Mouse (Mus musculus): ENCODE data around the gene Bcl11a. TPM values are rescaled to one million over a fixed set of nuclear protein-coding genes. Genes with fewer than 3 reads are reported as not detected.

The Bcl11a gene
- polyA plus RNA-seq, 1 experiment from 2014 or later, result 42.5 TPM

DNA sequence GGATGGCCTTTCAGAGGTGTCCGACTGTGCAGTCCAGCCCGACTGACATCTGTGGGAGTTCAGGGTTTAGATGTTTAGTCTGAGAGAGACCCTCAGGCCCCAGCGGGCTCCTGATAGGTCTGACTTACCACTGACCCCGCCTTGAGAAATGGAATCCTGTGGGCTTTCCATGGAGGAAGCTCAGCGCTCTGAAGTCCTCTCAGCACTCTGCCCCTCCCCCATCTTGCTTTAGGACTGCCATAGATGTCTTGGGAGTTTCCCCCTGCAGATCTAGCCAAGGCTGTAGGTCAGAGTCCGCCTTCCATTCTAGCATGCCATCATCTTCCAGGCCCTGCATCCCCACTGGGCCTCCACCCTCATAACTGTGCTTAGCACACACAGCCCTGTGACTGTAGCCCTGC lies 131.1 kb downstream of the Bcl11a start:
- 53% methylated on average over 6 of the region's 6 CpGs for WGBS
- ATAC-seq (ENCODE audit: low FRiP score) (0 out of 2 replicates have a peak, but pooled peaks have one; percentile 42), DNase-seq (ENCODE audit: low spot score, missing footprints) (peak; percentile 82)
- H3K4me2 ChIP-seq, result no peak overlapping the region
- no peaks in the 10 kb centered on the region for H3K36me3 ChIP-seq (ENCODE audit: control insufficient read depth, insufficient read depth, low read length)
- no peak overlapping the region for H3K9ac ChIP-seq (ENCODE audit: low read length)
- no peaks in the 10 kb centered on the region for H3K27me3 ChIP-seq (ENCODE audit: control insufficient read depth, insufficient read depth, low read length)
- H3K4me3 ChIP-seq (ENCODE audit: low read depth, low read length), result no peak overlapping the region
- no peaks in the 10 kb centered on the region for H3K9me3 ChIP-seq (ENCODE audit: control insufficient read depth, low read length)
- no peak overlapping the region for H3K27ac ChIP-seq (ENCODE audit: low read depth, low read length)
- H3K4me1 ChIP-seq (ENCODE audit: control insufficient read depth, insufficient read depth, low read length), result no peaks in the 10 kb centered on the region

DNA sequence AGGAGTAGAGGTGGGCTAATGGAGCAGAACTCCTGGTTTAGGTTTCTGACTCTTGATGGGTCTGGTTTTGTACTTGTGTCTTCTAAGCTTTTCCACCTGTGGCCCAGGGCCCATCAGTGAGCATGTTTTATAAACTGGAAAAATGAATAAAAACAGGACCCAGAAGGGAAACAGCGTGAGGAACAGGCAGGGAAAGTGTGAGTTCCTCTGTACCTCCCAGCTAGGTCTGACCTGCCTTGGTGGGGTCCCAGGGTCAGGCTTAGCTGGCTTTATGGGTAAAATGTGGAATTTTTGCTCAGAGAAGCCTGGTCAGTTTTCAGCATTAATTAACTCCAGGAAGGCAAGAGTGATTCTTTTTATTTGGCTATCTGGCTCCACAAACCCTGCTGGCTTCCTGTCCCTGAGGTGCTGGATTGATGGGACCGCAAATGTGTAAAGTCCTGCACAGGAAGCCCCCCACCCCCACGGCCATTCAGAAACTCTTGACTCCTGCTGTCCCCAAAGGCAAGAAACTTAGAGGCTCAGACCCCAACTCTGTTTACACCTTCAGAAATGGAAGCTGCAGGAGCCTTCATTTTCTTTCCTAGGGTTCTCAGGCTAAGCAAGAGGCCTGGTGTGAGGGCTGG lies 136.8 kb downstream of the Bcl11a start:
- no peaks in the 10 kb centered on the region for H3K36me3 ChIP-seq (ENCODE audit: control insufficient read depth, insufficient read depth, low read length)
- H3K27ac ChIP-seq (ENCODE audit: low read depth, low read length), result no peak overlapping the region
- no peak overlapping the region for H3K4me3 ChIP-seq (ENCODE audit: low read depth, low read length)
- ATAC-seq (ENCODE audit: low FRiP score), result no peak
- no peaks in the 10 kb centered on the region for H3K27me3 ChIP-seq (ENCODE audit: control insufficient read depth, insufficient read depth, low read length)
- no peak overlapping the region for H3K4me2 ChIP-seq
- DNase-seq (ENCODE audit: low spot score, missing footprints), result peak; percentile 51
- WGBS, result 79% methylated on average over 3 of the region's 3 CpGs
- H3K9me3 ChIP-seq (ENCODE audit: control insufficient read depth, low read length), result no peaks in the 10 kb centered on the region
- no peak overlapping the region for H3K9ac ChIP-seq (ENCODE audit: low read length)
- H3K4me1 ChIP-seq (ENCODE audit: control insufficient read depth, insufficient read depth, low read length), result no peaks in the 10 kb centered on the region

DNA sequence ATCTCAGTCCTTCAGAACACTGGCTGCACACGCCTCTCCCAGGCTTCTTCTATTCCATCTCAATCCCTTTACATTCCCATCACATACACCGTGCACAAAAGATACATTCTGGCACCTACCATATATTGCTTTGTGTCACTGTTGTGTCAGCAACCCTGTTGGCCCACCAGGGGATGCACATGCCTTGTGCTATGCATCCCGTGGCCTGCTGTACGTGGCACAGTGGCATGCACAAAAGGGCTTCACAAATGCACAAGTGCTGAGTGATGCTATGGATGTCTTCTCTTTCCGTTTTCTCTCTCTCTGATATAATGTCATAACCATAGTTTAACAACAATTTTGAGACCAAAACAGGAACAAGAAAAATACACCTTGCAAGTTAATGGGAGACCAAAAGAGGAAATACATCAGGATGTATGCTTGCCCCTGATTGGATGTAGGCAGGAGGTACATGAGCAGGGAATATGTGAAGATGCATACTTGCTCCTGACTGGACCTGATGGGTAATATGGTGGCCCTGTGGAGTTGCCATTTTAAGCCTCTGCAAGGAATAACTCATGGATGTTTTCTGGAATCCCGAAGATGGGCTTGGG lies 140.0 kb downstream of the Bcl11a start:
- WGBS, result 92% methylated on average over 6 of the region's 6 CpGs
- H3K9ac ChIP-seq (ENCODE audit: low read length), result no peak overlapping the region

DNA sequence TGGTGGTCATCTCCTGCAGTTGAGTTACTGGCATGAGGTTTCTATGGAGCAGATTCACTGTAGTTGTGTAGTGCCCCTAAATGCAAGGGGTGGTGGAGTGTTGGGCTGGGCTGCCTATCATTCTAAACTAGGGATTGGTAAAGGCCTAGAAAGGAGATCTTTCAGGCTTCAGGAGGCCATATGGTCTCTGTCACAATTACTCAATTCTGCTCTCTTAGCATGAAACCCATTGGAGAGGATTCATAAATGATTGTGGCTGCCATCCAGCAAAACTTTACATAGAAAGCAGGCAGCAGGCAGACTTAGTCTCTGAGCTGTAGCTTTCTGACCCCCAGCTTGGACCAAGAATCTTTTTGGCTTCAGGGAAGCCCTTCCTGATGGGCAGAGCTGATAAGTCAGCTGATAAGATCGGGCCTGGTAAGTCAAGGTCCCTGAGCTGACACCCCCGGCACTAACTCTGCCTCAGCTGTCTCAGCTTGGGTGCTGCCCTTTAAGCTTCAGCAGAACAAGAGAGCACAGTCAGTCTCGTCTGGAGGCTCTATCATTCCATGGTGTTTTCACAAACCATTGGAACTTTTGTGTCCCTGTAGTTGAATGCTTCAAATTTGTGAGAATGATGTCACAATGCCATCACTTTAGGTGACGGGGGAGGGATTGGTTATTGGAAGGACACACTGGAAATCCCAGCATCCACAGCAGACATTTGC lies 143.9 kb downstream of the Bcl11a start:
- 81% methylated on average over 4 of the region's 4 CpGs for WGBS
- H3K27me3 ChIP-seq (ENCODE audit: control insufficient read depth, insufficient read depth, low read length), result no peaks in the 10 kb centered on the region
- no peak overlapping the region for H3K27ac ChIP-seq (ENCODE audit: low read depth, low read length)
- no peak for ATAC-seq (ENCODE audit: low FRiP score)
- no peaks in the 10 kb centered on the region for H3K36me3 ChIP-seq (ENCODE audit: control insufficient read depth, insufficient read depth, low read length)
- no peaks in the 10 kb centered on the region for H3K9me3 ChIP-seq (ENCODE audit: control insufficient read depth, low read length)
- no peaks in the 10 kb centered on the region for H3K4me1 ChIP-seq (ENCODE audit: control insufficient read depth, insufficient read depth, low read length)
- peak; percentile 41 for DNase-seq (ENCODE audit: low spot score, missing footprints)
- no peak overlapping the region for H3K9ac ChIP-seq (ENCODE audit: low read length)
- H3K4me3 ChIP-seq (ENCODE audit: low read depth, low read length), result no peak overlapping the region
- no peak overlapping the region for H3K4me2 ChIP-seq

More for the DNA sequence above, 140.0 kb downstream of the Bcl11a start:
- peak; percentile 62 for DNase-seq (ENCODE audit: low spot score, missing footprints)
- Histone ChIP-seq H3K4me3 (ENCODE audit: low read depth, low read length) (no peak overlapping the region), H3K27ac (ENCODE audit: low read depth, low read length) (no peak overlapping the region), H3K4me2 (no peak overlapping the region), H3K27me3 (ENCODE audit: control insufficient read depth, insufficient read depth, low read length) (no peaks in the 10 kb centered on the region), H3K4me1 (ENCODE audit: control insufficient read depth, insufficient read depth, low read length) (no peaks in the 10 kb centered on the region), H3K36me3 (ENCODE audit: control insufficient read depth, insufficient read depth, low read length) (no peaks in the 10 kb centered on the region), H3K9me3 (ENCODE audit: control insufficient read depth, low read length) (no peaks in the 10 kb centered on the region)
- ATAC-seq (ENCODE audit: low FRiP score), result no peak

Other genes with a start within 250 kb of the Bcl11a start
- 28.8 and 32.3 TPM in 2 replicates for gene Papolg, start 182.8 kb upstream of the Bcl11a start, polyA plus RNA-seq (2014; fragmentation: Nextera tagmentation; extraction: Ambion mirVana)
- not detected in 2 replicates for gene A830031A19Rik, start 3.0 kb upstream of the Bcl11a start, polyA plus RNA-seq (2014; fragmentation: Nextera tagmentation; extraction: Ambion mirVana)